Mouse (Mus musculus) lung, adult 10 weeks (tissue): ENCODE measurements around the gene Ankmy2. TPM values are rescaled to one million over a fixed set of nuclear protein-coding genes. Genes with fewer than 3 reads are reported as not detected.

ENCODE experiments used
- polyA plus RNA-seq: library from polyadenylated mRNA; stranded (reverse); fragments of 350-450 nt; fragmentation: Illumina TruSeq; extraction: RNeasy Lipid Tissue Mini Kit (QIAGEN cat#74804); gene quantifications from one replicate; pipeline ENCODE4 v1.2.3, GENCODE M21; 2014; ENCODE audit warnings: low read depth, low replicate concordance; ENCODE audit not compliant: insufficient read depth

The Ankmy2 gene
- 13.0 TPM for polyA plus RNA-seq

DNA sequence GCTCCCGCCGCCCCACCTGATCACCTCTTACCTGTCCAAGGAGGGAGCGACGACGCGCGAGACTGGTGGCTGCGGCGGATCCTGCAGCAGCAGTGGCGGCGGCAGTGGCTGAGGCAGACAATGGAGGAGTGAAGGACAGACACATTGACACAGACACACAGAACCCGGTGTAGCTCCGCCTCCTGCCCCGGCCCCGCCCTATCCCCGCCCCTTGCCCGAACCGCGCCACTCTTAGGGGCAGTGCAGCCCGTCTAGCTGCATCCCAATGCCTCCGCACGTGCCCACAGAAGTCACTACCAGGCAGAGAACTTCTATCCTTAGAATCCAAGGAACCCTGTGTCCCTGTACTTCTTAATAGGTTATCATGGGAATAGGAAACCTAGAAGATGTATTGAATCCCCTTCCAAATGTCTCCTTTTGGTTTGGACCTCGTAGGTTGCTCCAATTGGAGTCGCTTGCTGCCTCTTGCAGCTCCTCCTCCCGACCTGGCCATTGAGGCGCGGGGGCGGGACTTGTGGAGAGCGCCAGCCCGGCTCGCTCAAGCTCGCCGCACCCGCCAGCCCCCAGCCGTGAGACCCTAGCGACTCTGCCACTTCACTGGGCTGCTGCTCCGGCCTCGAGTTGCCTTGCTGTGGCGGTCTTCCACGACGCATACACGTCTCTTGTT is at the start of gene Ankmy2:
Gene Ankmy2, plus strand, starts transcription at position 478 of the 667 bp plus-strand sequence.

DNA sequence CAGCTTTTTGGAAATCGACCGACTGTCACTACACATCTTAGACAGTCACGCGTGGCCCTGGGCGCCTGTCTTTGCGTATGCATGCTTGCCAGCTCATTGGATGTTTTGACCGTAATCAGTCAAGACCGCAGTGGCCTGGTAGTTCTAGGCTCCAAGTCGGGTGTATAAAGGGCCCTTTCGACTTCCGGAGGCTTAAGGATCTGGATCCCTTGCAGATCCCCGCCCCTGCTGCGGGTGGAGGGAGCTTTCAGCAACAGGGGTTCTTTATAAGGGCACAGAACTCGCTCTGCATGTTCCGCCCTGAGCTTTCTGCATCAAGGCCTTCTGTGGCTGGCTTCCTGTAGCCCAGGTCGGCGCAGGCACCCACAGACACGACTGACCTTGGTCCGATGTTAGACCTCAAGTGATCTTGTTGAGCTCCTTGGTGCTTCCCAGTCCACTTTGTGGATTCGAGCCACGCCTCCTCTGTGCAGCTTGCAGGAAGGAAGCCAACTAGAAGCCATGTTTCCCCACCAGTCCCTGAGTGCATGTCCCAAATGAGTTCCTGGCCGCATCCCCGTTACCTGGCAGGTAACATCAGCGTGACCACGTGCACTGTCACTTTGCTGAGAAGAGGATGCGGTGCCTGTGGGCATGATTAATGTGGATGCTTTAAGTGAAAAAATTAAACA is 859 bp downstream of the Ankmy2 start, which contains the start of gene Bzw2:
Gene Bzw2, minus strand, starts transcription at position 443 of the 671 bp plus-strand sequence.

Other genes with a start within 250 kb of the Ankmy2 start
- gene Agr3, start 231.5 kb upstream of the Ankmy2 start, polyA plus RNA-seq: 15.6 TPM
- gene Agr2, start 164.2 kb upstream of the Ankmy2 start, polyA plus RNA-seq: 6.8 TPM
- 220 TPM for gene Tspan13, start 114.6 kb upstream of the Ankmy2 start, polyA plus RNA-seq
- 18.1 TPM for gene Bzw2, start 966 bp downstream of the Ankmy2 start, polyA plus RNA-seq
- gene Lrrc72, start 96.3 kb downstream of the Ankmy2 start, polyA plus RNA-seq: not detected
- gene Sostdc1, start 157.0 kb downstream of the Ankmy2 start, polyA plus RNA-seq: not detected
- gene Ispd, start 224.3 kb downstream of the Ankmy2 start, polyA plus RNA-seq: 2.6 TPM
- 0.37 TPM for gene D630036H23Rik, start 225.1 kb downstream of the Ankmy2 start, polyA plus RNA-seq